10 mouse cellular contexts compared by ENCODE assay signal in genomic region chr6:38847958-38848910, GRCm38 (mm10). TPM values are rescaled to one million over a fixed set of nuclear protein-coding genes. Genes with fewer than 3 reads are reported as not detected.
DNase-seq lines count a peak whose midpoint lies in the region; ATAC-seq and TF ChIP-seq lines count a peak whose summit lies in the region.
"Had no signal": no experiment of that assay in that cellular context is flagged by ENCODE, and none has a peak within 500 bp of the region (broad histone marks: within the 10 kb centered on the region; RNA-seq: fewer than 3 reads in every experiment).

No protein-coding gene starts in this region.

- H3K4me2 ChIP-seq in limb, embryonic 14.5 days (replicated peaks; ENCODE audit: low read depth, low read length, severe bottlenecking) = no peak overlapping the region
- H3K4me2 ChIP-seq: heart, embryonic 12.5 days had no signal

- H3K36me3 ChIP-seq in limb, embryonic 14.5 days (ENCODE audit: control insufficient read depth, insufficient read depth, low read length) = no peaks in the 10 kb centered on the region
- H3K36me3 ChIP-seq: heart, embryonic 12.5 days had no signal

- ATAC-seq in limb, embryonic 14.5 days (ENCODE audit: low FRiP score, low read depth) = no peak; the same call in 1 of the 2 replicates
- ATAC-seq: forebrain, embryonic 14.5 days had no signal

- peak; percentile 25 for DNase-seq in embryo, embryonic 11 days
- no peak for DNase-seq in embryo, embryonic 10 days (ENCODE audit: low spot score)
- DNase-seq in ovary, postnatal 36 days (ENCODE audit: low spot score) = peak; percentile 15
- no peak for DNase-seq in ovary, adult 18-20 months (ENCODE audit: low spot score)
- peak; percentile 25 for DNase-seq in limb, embryonic 14.5 days (ENCODE audit: low spot score)
- peak; percentile 4 to 22 for DNase-seq in thymus, postnatal 36 days
- no peak for DNase-seq in urinary bladder, postnatal 14 days (ENCODE audit: low spot score)
- DNase-seq in embryo, embryonic 9.5 days (ENCODE audit: extremely low spot score) = no peak

- H3K27ac ChIP-seq in limb, embryonic 14.5 days (replicated peaks; ENCODE audit: low read depth, low read length) = 0 out of 2 replicates have a peak overlapping the region, but pooled peaks have one; percentile 21

- H3K4me1 ChIP-seq in limb, embryonic 14.5 days (ENCODE audit: control insufficient read depth, insufficient read depth, low read length) = peaks cover 42% of the 10 kb centered on the region

- no peak overlapping the region for H3K9ac ChIP-seq in limb, embryonic 14.5 days (ENCODE audit: low read depth, low read length, severe bottlenecking)
- H3K9ac ChIP-seq: heart, embryonic 12.5 days had no signal

- no peaks in the 10 kb centered on the region for H3K9me3 ChIP-seq in limb, embryonic 14.5 days (ENCODE audit: control insufficient read depth, low read length)

- no peak overlapping the region for H3K4me3 ChIP-seq in limb, embryonic 14.5 days (replicated peaks; ENCODE audit: low read length)
- H3K4me3 ChIP-seq: heart, embryonic 12.5 days had no signal

- H3K27me3 ChIP-seq in limb, embryonic 14.5 days (ENCODE audit: control insufficient read depth, insufficient read depth, low read length) = no peaks in the 10 kb centered on the region
- H3K27me3 ChIP-seq: heart, embryonic 12.5 days had no signal

- no peak for TF ChIP-seq POLR2A in limb, embryonic 14.5 days (IDR thresholded peaks at IDR 0.05; ENCODE audit: borderline replicate concordance, extremely low read depth, insufficient read depth, insufficient read length)

- WGBS in limb, embryonic 14.5 days = 17% methylated on average over 3 of the region's 3 CpGs

RNA-seq across cellular contexts. Expression of gene Tbxas1, which starts 27.0 kb away (rescaled TPM):
- 1.8 and 3.4 TPM in 2 replicates for polyA plus RNA-seq in limb, embryonic 14.5 days (2012; rRNA removed)
- polyA plus RNA-seq in limb, embryonic 14.5 days (2014; fragmentation: Nextera tagmentation; extraction: Ambion mirVana) = 2.6 and 3.2 TPM in 2 replicates

RNA-seq across cellular contexts. Expression of gene Hipk2, which starts 27.7 kb away (rescaled TPM):
- 12.3 and 16.4 TPM in 2 replicates for polyA plus RNA-seq in limb, embryonic 14.5 days (2012; rRNA removed)
- 11.9 and 17.4 TPM in 2 replicates for polyA plus RNA-seq in limb, embryonic 14.5 days (2014; fragmentation: Nextera tagmentation; extraction: Ambion mirVana)

Comparison
In these comparisons a context has a peak if more than half of its experiments do, and no peak if none do; other contexts are left out.
1. DNase-seq: peak in embryo, embryonic 11 days (single experiment), ovary, postnatal 36 days (single experiment), limb, embryonic 14.5 days (single experiment) and thymus, postnatal 36 days (2 of 2); none in embryo, embryonic 10 days (single experiment), ovary, adult 18-20 months (single experiment), urinary bladder, postnatal 14 days (single experiment) and embryo, embryonic 9.5 days (single experiment).